Comparison of ENCODE assay signal across 13 mouse cellular contexts in the genomic region with DNA sequence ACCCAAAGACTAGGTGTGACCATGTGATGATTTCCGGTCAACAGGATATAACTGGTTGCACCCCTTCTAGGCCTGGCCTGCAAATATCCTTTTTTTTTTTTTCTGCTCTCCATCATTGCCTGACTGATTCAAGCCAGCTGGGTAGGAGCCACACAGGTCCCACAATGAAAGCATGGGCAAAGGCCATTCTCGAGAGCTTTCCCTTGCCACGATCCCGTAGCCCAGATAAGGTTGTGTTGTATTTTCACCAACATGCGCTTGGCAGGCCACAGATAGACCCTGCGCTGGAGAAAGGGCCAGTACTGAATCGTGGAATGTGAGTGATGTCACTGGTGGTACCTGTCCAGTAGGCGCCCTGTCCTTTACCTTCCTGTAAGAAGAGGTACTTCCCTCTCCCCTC. TPM values are rescaled to one million over a fixed set of nuclear protein-coding genes. Genes with fewer than 3 reads are reported as not detected.
DNase-seq lines count a peak whose midpoint lies in the region; ATAC-seq lines count a peak whose summit lies in the region.
"Had no signal": no experiment of that assay in that cellular context is flagged by ENCODE, and none has a peak within 500 bp of the region (broad histone marks: within the 10 kb centered on the region; RNA-seq: fewer than 3 reads in every experiment).

No protein-coding gene starts in this region.

- WGBS in heart, embryonic 15.5 days = 57% methylated on average over 8 of the region's 8 CpGs
- 92% methylated on average over 8 of the region's 8 CpGs for WGBS in embryonic facial prominence, embryonic 10.5 days
- WGBS in forebrain, embryonic 15.5 days = 92% methylated on average over 8 of the region's 8 CpGs
- WGBS in midbrain, embryonic 12.5 days = 92% methylated on average over 8 of the region's 8 CpGs

- no peak overlapping the region for H3K4me3 ChIP-seq in heart, embryonic 15.5 days
- no peak overlapping the region for H3K4me3 ChIP-seq in embryonic facial prominence, embryonic 10.5 days
- no peak overlapping the region for H3K4me3 ChIP-seq in forebrain, embryonic 15.5 days
- no peak overlapping the region for H3K4me3 ChIP-seq in midbrain, embryonic 12.5 days
- H3K4me3 ChIP-seq: embryonic facial prominence, embryonic 12.5 days had no signal

- 0 out of 2 replicates have a peak overlapping the region, but pooled peaks have one; percentile 79 for H3K4me2 ChIP-seq in heart, embryonic 15.5 days
- H3K4me2 ChIP-seq in forebrain, embryonic 15.5 days (replicated peaks) = no peak overlapping the region
- no peak overlapping the region for H3K4me2 ChIP-seq in midbrain, embryonic 12.5 days (replicated peaks)
- H3K4me2 ChIP-seq: embryonic facial prominence, embryonic 12.5 days had no signal

- H3K36me3 ChIP-seq in heart, embryonic 15.5 days = no peaks in the 10 kb centered on the region
- H3K36me3 ChIP-seq in embryonic facial prominence, embryonic 10.5 days (replicated peaks) = no peaks in the 10 kb centered on the region; the same call in 1 of the 2 replicates
- no peaks in the 10 kb centered on the region for H3K36me3 ChIP-seq in forebrain, embryonic 15.5 days
- 0 out of 2 replicates have a peak, but pooled peaks cover 4% of the 10 kb centered on the region for H3K36me3 ChIP-seq in midbrain, embryonic 12.5 days
- H3K36me3 ChIP-seq: embryonic facial prominence, embryonic 12.5 days had no signal

- H3K4me1 ChIP-seq in heart, embryonic 15.5 days (replicated peaks) = peaks cover 31% of the 10 kb centered on the region
- H3K4me1 ChIP-seq in embryonic facial prominence, embryonic 10.5 days = peaks cover 42% of the 10 kb centered on the region
- peaks cover 38% of the 10 kb centered on the region for H3K4me1 ChIP-seq in forebrain, embryonic 15.5 days
- peaks cover 45% of the 10 kb centered on the region for H3K4me1 ChIP-seq in midbrain, embryonic 12.5 days

- peak overlapping the region; percentile 94 for H3K27ac ChIP-seq in heart, embryonic 15.5 days
- no peak overlapping the region for H3K27ac ChIP-seq in embryonic facial prominence, embryonic 10.5 days (replicated peaks)
- peak overlapping the region; percentile 41; the same call in 1 of the 2 replicates for H3K27ac ChIP-seq in forebrain, embryonic 15.5 days (replicated peaks)
- peak overlapping the region; percentile 96 for H3K27ac ChIP-seq in midbrain, embryonic 12.5 days (replicated peaks)
- H3K27ac ChIP-seq: embryonic facial prominence, embryonic 12.5 days; liver, embryonic 14.5 days; stomach, postnatal 0 days had no signal

- ATAC-seq in heart, embryonic 15.5 days (replicated peaks; ENCODE audit: insufficient number of reproducible peaks, insufficient read depth, low FRiP score, low read depth) = no peak
- no peak for ATAC-seq in forebrain, embryonic 15.5 days (replicated peaks)
- no peak for ATAC-seq in midbrain, embryonic 12.5 days (ENCODE audit: low FRiP score, low read depth)
- ATAC-seq in erythroid progenitor cell, adult 5-6 weeks (replicated peaks; ENCODE audit: low FRiP score, poor library complexity, severe bottlenecking) = no peak
- ATAC-seq: Patski had no signal

- no peaks in the 10 kb centered on the region for H3K27me3 ChIP-seq in heart, embryonic 15.5 days
- peaks cover 7% of the 10 kb centered on the region; the same call in 1 of the 2 replicates for H3K27me3 ChIP-seq in embryonic facial prominence, embryonic 10.5 days (replicated peaks; ENCODE audit: low read depth, poor library complexity, severe bottlenecking)
- H3K27me3 ChIP-seq in forebrain, embryonic 15.5 days = no peaks in the 10 kb centered on the region
- no peaks in the 10 kb centered on the region for H3K27me3 ChIP-seq in midbrain, embryonic 12.5 days
- H3K27me3 ChIP-seq: embryonic facial prominence, embryonic 12.5 days; Patski had no signal

- no peak for DNase-seq in heart, postnatal 10 days
- peak; percentile 8 for DNase-seq in embryonic facial prominence, embryonic 10.5 days (ENCODE audit: low spot score)
- no peak for DNase-seq in urinary bladder, postnatal 10 days (ENCODE audit: low spot score)
- DNase-seq: cerebellum, adult 8-10 months; kidney, adult 8-10 months had no signal

- no peaks in the 10 kb centered on the region for H3K9me3 ChIP-seq in heart, embryonic 15.5 days (replicated peaks)
- H3K9me3 ChIP-seq in embryonic facial prominence, embryonic 10.5 days = no peaks in the 10 kb centered on the region
- no peaks in the 10 kb centered on the region for H3K9me3 ChIP-seq in forebrain, embryonic 15.5 days
- no peaks in the 10 kb centered on the region for H3K9me3 ChIP-seq in midbrain, embryonic 12.5 days
- H3K9me3 ChIP-seq: embryonic facial prominence, embryonic 12.5 days had no signal

- H3K9ac ChIP-seq in heart, embryonic 15.5 days = no peak overlapping the region
- H3K9ac ChIP-seq in forebrain, embryonic 15.5 days (replicated peaks) = no peak overlapping the region
- H3K9ac ChIP-seq in midbrain, embryonic 12.5 days (replicated peaks) = no peak overlapping the region
- H3K9ac ChIP-seq: embryonic facial prominence, embryonic 12.5 days; liver, embryonic 14.5 days had no signal

- intact Hi-C loops in heart, postnatal 10 days (cut with DNase I) = no loop called here

RNA-seq across cellular contexts. Expression of gene Qk, which starts 13.7 kb away (rescaled TPM):
- polyA plus RNA-seq in heart, embryonic 15.5 days (2015; fragmentation: Nextera tagmentation; extraction: Ambion mirVana) = 34.3 and 43.3 TPM in 2 replicates
- 100 to 1,000 TPM; 548 to 551 TPM for total RNA-seq in heart, postnatal 10 days (2021)
- 33.3 and 33.5 TPM in 2 replicates for polyA plus RNA-seq in embryonic facial prominence, embryonic 10.5 days (2016; fragmentation: Nextera tagmentation; extraction: Ambion mirVana)
- polyA plus RNA-seq in forebrain, embryonic 15.5 days (2015; fragmentation: Nextera tagmentation; extraction: Ambion mirVana) = 45.4 and 45.5 TPM in 2 replicates
- polyA plus RNA-seq in midbrain, embryonic 12.5 days (2016; fragmentation: Nextera tagmentation; extraction: Ambion mirVana) = 44.7 and 45.9 TPM in 2 replicates
- 154 and 211 TPM in 2 replicates for total RNA-seq in erythroid progenitor cell, adult 5-6 weeks (2015; ENCODE audit: low replicate concordance)
- 86.4 and 91.0 TPM in 2 replicates for total RNA-seq in erythroid progenitor cell, adult 5-6 weeks (2017; ENCODE audit: low replicate concordance)
